Mouse (Mus musculus): ENCODE measurements around the gene Rpl9-ps6. TPM values are rescaled to one million over a fixed set of nuclear protein-coding genes. Genes with fewer than 3 reads are reported as not detected.
"Not testable (repeated sequence)": the region's sequence is repeated elsewhere in the genome, so short reads cannot be mapped to it uniquely, and the experiment has no call there.

The Rpl9-ps6 gene
- total RNA-seq, 2 experiments from 2014 or later = 28.5 to 47.2 TPM

DNA sequence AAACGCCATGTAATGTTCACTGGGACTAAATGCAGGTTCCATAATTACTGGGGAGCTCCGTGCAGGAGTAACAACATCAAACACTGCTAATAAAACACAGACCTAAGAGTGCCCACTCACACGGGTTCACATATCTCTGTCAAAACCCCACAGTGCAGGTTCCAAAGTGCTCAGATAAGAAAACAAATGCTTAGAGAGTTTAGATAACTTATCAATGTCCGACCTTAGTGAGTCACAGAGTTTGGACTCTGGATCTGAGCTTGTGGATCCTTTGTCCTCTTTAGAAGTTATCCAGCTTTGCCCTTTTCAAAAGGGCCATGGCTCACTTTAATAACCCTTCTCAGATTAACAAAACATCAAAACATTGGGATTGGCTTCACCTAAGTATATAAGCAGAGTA is 15.1 kb upstream of the Rpl9-ps6 start:
- DNase-seq = no peak

DNA sequence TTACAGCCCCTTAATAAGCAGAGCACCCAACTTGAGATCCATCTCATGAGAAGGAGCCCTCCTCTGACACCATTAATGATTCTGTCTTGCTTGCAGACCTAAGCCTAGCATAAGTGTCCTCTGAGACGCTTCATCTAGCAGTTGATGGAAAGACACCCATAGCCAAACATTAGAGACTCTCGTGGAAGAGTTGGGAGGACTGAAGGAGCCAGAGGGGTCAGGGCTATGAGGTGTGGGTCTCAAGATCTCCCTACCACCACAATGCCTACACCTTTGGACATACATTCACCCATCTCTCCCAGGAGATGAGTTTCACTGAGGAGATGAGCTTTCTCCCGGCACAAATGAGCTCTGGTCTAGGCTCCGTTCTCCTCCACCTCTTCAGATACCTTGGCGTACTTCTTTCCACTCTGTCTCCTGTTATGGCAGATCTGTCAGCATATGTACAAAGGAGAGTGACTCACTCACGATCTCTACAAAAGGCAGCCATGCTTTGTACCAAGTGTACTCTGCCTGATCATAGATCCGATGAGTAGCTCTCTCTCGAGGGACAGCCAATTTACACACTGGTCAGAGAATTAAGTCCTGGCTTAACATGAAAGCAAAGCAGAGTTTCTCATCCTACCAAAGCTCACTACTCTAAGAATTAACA is 14.5 kb upstream of the Rpl9-ps6 start:
- DNase-seq = no peak

DNA sequence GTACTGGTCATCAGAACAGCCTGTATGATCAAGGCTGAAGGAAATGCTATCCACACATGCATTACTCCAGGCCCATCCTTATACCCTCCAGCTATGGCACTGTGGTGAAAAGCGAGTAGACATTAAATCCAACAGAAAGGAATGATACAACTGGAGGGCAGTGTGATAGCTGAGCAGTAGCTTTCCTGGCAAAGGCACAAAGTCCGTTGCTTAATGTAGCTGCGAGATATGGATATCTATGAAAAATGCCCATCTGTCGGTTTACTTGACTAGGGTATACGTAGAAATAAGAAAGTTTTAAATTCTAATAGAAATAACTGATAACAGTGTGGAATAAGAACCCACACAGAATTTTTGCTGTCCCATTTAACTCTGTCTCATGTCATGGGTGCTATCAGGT is 13.9 kb upstream of the Rpl9-ps6 start:
- DNase-seq = no peak

DNA sequence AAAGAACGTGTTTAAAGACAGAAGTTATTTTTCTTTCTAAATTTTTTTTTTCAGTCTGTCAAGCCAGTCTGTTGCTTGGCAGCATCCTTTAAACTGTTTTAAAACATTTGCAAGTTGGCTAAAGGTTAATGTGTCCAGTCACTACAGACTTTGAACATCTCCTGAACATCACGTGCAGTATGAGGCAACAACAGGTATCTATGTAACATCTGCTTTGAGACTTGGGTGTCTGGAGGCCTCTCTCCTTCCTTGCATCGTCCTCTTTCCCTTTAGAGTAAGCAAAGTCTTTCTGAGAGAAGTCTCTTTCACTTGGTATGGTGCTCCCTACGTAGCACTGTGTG is 10.3 kb upstream of the Rpl9-ps6 start:
- no peak for DNase-seq

DNA sequence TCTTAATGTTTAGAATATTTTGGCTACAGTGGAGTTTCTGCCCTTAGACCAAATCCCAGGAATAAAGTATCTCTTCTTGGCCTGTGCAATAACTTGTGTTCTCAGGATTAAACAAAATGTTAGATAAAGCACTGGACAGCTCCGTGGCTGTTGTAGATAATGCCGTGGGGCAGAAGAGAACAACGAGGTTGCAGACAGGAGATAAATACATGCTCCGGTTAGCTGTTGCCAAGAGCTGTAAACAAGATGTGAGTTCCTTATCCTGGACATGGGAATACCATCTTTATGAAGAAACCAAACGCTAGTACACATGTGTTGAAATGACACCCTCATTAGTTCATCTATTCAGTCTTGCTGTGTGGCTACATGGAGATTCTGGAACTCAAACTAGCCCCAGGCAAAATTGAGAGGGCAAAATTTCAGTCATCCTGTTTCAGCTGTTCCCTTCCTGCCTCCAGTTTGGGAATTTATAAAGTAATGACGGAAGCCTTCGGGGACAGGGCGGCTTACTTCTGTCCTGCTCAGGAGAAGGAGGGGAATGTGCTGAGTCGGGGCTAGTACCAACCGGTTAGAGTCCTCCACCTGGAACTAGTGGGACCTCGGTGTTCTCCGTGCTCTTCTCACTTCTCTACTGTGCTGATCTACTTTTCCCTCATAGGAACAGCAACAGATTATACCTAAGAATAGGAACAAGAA is 9.8 kb upstream of the Rpl9-ps6 start:
- no peak for DNase-seq

DNA sequence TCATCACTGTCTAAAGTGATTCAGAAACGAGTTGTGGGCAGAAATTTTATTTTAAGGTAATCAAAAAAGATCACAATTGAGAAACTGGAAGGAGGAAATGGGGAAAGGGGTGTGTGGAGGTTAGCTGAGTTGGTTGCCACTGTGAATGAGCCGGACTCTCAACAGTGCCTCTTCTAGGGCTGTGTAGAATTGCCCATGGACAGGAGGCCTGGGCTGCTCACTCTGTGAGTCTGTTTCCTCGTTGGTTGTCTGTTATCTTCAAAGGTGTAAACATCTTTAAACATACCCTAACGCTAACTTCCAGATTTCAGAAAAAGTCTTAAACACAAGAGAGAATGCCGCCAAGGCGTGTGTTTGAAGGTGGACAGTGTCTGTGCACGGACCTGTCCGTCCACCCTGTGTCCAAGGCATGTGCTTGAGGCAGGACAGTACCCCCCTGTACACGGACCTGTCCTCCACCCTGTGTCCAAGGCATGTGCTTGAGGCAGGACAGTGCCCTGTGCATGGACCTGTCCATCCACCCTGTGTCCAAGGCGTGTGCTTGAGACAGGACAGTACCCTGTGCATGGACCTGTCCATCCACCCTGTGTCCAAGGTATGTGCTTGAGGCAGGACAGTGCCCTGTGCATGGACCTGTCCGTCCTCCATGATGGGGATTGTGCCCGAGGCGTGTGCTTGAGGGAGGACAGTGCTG is 4.3 kb upstream of the Rpl9-ps6 start:
- DNase-seq = no peak

DNA sequence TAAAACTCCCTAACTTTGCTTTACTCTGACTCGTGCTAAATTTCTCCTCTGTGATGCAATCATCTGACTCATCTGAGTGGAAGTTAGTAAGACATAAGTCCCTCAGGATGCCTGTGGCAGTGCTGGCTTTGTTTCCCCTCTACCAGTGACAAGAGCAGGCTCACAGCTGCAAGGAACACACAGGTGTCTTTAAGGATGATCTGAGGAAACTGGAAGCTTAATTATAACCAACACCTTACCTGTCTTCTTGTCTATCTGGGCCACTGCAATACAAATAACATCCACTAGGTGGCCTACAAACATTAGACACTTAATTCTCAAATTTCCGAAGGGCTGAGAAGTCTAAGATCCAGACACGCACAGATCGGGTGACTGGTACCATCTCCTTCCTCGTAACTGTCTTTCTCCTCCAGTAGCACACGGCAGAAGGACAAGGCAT is 3.7 kb upstream of the Rpl9-ps6 start:
- DNase-seq = peak; percentile 36 to 70

DNA sequence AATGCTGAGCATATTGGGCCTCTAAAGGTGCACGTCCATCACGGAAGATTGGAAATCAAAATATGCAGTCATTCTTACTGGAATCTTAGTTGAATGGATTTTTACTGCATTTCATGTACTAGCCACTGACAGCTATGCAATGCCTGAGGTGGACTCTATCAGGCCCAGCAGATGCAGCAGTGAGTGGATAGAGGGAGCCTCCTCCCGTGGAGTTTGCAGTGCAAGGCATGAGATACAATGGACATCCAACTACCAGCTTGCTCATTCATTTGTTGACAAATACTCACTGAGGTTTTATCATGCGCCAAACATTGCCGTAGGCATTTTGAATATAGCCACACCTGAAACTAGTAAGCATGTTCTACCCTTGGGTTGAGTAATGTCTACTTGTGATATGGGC is 947 bp upstream of the Rpl9-ps6 start:
- DNase-seq = no peak

DNA sequence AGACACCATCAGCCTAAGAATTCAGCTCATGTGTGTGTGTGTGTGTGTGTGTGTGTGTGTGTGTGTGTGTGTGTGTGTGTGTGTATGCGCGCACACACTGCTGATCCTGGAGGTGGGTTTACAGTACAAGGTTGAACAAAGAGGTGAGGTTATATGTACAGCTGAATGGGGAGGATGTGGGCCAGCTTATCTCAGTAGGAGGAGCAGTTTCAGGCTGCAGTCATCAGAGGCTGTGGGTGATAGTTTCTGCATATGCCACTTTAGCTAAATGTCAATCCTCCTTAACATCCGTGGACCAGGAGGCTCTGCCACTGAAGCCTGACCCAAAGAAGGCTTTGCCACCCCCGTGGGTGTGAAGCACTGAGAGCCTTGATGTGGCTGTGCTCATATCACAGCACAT is 1.1 kb downstream of the Rpl9-ps6 start:
- no peak for DNase-seq

DNA sequence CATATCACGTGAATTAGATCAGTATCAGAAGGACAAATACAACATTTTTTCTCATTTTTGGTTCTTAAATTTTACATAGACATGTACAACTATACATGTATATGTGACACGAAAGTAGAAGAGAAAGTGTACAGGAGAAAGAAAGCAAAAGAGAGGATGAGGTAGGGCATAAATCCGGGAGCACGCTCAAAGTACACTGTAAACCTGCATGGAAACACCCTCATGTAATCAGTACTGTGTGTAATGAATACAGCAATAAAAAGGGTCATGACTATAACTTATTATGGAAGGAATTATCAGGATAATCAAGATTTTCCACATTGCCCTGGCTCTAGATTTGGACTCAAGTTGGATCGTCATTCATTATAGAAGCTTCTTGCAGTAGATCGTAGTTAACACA is 3.3 kb downstream of the Rpl9-ps6 start:
- DNase-seq = no peak

DNA sequence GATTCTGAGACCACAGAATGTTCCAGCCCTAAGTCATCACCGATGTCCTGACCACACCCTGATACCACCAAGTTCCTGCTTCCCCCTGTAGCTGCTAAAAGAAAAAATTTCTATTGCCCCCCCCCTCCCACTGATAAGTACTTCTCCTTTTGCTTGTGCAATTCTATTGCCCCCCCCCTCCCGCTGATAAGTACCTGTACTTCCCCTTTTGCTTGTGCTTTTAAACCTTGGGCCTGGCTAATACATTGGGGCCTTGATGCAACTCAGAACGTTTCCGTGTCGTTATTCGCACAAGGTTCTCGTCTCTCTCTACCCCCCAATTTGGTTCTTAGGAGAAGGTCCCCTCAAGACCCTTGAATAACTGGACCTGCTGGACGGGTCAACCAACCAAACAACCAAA is 8.7 kb downstream of the Rpl9-ps6 start:
- DNase-seq = not testable (repeated sequence)

DNA sequence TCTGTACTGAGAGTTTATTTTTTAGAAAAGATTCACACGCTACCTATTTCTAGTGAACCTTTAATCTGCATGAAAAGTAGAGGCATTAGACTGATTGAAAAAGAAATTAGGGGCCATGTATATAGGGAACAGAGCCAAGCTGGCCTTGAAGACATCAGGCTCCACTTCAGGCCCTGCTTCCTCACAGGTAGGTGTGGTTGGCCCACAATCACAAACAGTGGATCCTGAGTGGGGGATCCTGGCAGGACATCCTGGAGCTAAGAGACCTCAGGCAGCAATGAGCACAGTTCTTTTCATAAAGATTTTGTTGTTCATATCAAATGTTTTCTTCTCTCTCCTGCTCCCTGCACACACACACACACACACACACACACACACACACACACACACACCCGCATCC is 9.6 kb downstream of the Rpl9-ps6 start:
- DNase-seq = no peak

DNA sequence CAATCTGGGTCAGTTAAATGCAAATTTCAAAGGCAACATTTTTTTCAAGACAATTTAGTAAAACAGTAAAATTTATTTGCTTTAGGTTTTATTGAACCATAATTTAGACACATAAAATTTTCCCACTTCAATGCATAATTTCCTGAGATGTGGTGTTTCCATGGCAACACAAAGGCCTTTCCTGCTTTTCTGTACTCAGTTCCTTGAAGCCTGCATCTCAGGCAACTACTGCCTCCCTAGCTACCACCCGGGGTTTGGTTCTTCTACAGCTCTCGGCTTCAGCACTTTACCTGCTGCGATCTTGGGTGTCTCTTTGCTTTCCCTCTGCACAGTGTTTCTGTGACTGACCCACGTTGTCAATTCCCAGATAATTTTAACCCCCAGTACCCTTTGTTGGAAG is 14.1 kb downstream of the Rpl9-ps6 start:
- no peak for DNase-seq

DNA sequence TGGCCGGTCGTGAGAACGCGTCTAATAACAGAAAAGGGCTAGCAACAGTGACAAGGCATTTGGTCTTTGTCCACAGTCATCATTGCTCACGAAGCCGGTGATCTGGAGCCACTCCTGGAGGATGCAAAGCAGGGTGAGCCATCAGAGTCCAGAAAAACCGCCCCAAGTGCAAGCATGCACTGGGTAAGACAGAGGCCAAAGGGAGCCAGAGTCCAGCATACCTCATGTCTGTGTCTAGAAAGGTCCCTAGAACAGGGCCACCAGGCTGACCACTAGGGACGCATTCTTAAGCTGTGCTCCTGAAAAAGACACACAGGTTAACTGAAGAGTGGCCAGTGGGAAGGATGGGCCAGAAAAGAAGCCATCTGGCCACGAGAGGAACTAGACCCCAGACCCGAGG is 17.4 kb downstream of the Rpl9-ps6 start:
- no peak for DNase-seq

DNA sequence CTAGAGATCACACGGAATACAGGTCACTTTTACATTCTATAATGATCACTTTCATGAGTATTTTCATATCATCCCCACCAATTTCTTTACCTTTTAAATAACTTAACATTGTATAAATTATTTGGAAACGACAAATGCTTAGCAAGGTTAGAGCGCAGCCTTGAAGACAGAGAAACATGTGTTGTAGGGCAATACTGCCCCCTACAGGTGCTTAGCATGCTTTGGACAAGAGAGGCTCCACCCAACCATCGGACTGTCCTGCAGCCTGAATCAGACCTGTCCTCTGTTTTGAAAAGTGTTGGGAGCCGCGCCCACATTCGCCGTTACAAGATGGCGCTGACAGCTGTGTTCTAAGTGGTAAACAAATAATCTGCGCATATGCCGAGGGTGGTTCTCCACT is 24.8 kb downstream of the Rpl9-ps6 start:
- peak; percentile 41 for DNase-seq

DNA sequence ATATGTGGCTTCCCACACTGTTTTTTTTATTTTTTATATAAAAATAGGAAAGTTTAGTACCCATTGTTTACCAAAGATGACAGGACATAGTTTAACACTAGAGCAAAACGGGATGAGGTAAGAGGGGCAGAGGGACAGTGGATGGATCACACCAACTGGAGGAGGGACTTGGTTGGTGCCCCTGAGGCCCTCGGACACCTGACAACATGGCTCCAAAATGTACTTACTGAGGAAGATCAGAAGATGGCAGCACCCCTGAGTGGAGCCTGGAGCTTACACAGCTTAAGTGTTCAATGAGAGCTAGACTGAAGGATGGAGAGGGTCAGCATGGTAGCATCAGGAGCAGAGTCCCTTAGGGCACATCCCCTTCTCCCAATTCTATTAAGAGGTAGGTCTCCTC is 27.0 kb downstream of the Rpl9-ps6 start:
- DNase-seq = no peak

DNA sequence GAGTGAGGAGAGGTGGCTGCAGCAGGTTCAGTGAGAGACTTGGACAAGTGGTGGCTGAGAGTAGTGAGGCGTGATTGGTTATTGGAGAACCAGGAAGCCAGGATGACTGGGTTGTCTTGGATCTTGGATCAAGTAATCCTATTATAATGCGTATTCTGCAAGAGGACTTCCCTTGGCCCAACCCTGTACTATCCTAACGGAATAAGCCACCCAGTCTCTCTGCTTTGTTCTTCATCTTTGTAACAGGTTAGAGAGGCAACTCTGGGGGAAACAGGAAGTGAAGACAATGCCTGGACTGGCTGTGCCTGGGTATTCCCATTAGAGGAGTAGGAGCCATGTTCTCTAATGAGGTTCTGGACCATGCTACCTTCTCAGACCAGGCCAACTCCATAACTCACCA is 40.5 kb downstream of the Rpl9-ps6 start:
- DNase-seq = no peak

DNA sequence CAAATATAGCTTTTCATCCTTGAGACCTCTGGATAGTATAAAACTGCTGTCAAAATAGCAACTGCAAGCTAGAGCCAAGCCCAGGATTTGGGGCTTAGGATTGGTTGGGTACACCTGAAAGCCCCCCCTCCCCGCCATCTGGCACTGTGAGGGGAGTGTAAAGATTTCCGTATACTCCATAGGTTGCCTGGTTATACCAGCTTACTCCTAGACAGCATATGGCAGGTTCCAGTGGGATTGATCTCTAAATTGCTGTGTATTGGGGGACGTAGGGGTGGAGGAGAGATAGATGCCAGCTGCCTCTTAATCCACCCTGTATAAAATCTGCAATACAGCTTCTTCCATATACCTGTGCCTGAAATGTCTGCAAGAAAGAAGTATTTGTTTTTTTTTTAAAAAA is 41.7 kb downstream of the Rpl9-ps6 start:
- DNase-seq = no peak

DNA sequence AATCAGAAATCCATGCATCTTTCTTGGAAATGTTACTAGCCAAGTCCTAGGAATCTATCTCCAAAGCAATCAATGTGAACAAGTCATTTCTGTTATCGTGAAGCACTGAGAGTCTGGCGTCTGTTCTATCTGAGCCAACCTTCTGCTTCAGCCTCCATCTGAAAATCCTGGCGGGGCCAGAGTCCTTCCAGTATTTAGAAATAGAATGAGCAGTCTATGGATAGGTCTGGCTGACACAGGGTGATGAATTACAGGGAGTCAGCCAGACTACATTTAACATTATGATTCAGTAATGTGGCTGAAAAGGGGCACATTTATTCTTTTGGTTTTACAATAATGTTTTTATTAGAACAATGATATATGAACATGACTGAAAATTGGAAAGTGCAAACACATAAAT is 47.3 kb downstream of the Rpl9-ps6 start:
- DNase-seq = no peak

DNA sequence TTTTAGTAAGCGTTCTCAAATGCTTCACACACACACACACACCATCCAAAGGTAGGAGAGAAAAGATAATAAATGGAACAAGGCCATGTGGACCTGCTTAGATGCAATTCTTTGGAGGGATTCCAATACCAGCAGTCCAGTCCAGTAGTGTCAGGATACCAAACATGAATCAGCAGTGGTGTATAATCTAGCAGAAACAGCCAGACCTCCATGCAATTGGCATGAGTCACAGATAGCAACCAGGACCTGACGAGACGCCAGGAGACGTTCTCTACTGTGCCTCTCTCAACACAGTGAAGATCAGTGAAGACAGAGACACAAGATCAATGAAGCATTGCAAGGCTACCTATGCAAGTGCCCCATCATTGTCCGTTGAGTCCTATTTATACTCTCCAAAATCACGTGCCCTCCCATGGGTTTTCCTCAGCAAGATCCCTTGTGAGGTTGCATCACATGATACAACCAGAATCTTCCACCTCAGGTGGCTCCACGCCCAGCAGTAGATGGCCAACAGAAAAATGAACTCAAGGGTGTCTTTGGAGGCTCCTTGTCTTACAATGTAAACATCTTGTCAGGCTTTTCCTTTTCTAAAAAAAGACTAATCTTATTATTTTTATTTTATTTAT is 49.6 kb downstream of the Rpl9-ps6 start:
- DNase-seq = no peak

Measured in heart, adult 18-20 months (tissue).